Mouse (Mus musculus): ENCODE measurements around the gene Pomgnt1. TPM values are rescaled to one million over a fixed set of nuclear protein-coding genes. Genes with fewer than 3 reads are reported as not detected.

Pomgnt1 gene
- polyA plus RNA-seq, 1 experiment from 2014 or later = 57.9 TPM

GRCm38 (mm10) chr4:116088510-116089249, 35.0 kb upstream of the Pomgnt1 start:
- Histone ChIP-seq H3K4me2 (no peak overlapping the region), H3K9me3 (replicated peaks; ENCODE audit: control insufficient read depth, low read length) (no peaks in the 10 kb centered on the region), H3K9ac (ENCODE audit: low read depth, low read length) (no peak overlapping the region), H3K27ac (ENCODE audit: low read depth, low read length) (no peak overlapping the region), H3K36me3 (ENCODE audit: control insufficient read depth, insufficient read depth, low read length) (peaks cover 38% of the 10 kb centered on the region), H3K4me3 (ENCODE audit: low read depth, low read length) (no peak overlapping the region), H3K4me1 (ENCODE audit: control insufficient read depth, insufficient read depth, low read length) (no peaks in the 10 kb centered on the region), H3K27me3 (ENCODE audit: control insufficient read depth, insufficient read depth, low read length) (no peaks in the 10 kb centered on the region)
- WGBS (ENCODE audit: insufficient replicate concordance) = 89% methylated on average over 23 of the region's 23 CpGs
- ATAC-seq (replicated peaks; ENCODE audit: insufficient number of reproducible peaks, low FRiP score, low TSS enrichment) = no peak

GRCm38 (mm10) chr4:116096291-116096690, 27.3 kb upstream of the Pomgnt1 start:
- Histone ChIP-seq H3K9ac (ENCODE audit: low read depth, low read length) (no peak overlapping the region), H3K36me3 (ENCODE audit: control insufficient read depth, insufficient read depth, low read length) (peaks cover 60% of the 10 kb centered on the region), H3K27ac (ENCODE audit: low read depth, low read length) (no peak overlapping the region), H3K4me2 (no peak overlapping the region), H3K4me3 (ENCODE audit: low read depth, low read length) (no peak overlapping the region), H3K27me3 (ENCODE audit: control insufficient read depth, insufficient read depth, low read length) (no peaks in the 10 kb centered on the region), H3K9me3 (replicated peaks; ENCODE audit: control insufficient read depth, low read length) (no peaks in the 10 kb centered on the region), H3K4me1 (ENCODE audit: control insufficient read depth, insufficient read depth, low read length) (no peaks in the 10 kb centered on the region)
- 85% methylated on average over 10 of the region's 10 CpGs for WGBS (ENCODE audit: insufficient replicate concordance)
- ATAC-seq (replicated peaks; ENCODE audit: insufficient number of reproducible peaks, low FRiP score, low TSS enrichment) = no peak

DNA sequence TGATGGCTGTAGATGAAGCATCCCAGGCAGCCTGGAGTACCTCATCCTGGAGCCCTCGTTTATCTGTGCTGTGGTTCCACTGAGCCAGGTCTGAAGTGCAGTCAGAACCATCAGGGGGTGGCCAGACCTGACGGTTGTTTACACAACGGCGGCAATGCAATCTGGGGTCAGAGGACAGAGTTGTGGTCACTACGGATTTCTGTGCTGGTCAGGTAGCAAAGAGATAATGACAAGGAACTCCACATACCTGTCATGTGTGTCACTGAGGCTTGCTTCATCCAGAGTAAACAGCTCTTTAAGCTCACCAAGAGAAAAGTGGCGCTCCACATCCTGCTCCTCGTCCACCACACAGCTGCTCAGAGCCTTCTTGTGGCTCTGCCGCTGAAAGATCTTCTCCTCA, 26.4 kb upstream of the Pomgnt1 start:
- Histone ChIP-seq H3K27me3 (ENCODE audit: control insufficient read depth, insufficient read depth, low read length) (no peaks in the 10 kb centered on the region), H3K27ac (ENCODE audit: low read depth, low read length) (no peak overlapping the region), H3K4me2 (no peak overlapping the region), H3K4me3 (ENCODE audit: low read depth, low read length) (no peak overlapping the region), H3K9ac (ENCODE audit: low read depth, low read length) (no peak overlapping the region), H3K36me3 (ENCODE audit: control insufficient read depth, insufficient read depth, low read length) (peaks cover 58% of the 10 kb centered on the region), H3K9me3 (replicated peaks; ENCODE audit: control insufficient read depth, low read length) (no peaks in the 10 kb centered on the region), H3K4me1 (ENCODE audit: control insufficient read depth, insufficient read depth, low read length) (no peaks in the 10 kb centered on the region)
- 81% methylated on average over 8 of the region's 8 CpGs for WGBS (ENCODE audit: insufficient replicate concordance)
- ATAC-seq (replicated peaks; ENCODE audit: insufficient number of reproducible peaks, low FRiP score, low TSS enrichment) = no peak

GRCm38 (mm10) chr4:116100959-116101358, 22.7 kb upstream of the Pomgnt1 start:
- Histone ChIP-seq H3K9me3 (replicated peaks; ENCODE audit: control insufficient read depth, low read length) (no peaks in the 10 kb centered on the region), H3K4me2 (no peak overlapping the region), H3K4me1 (ENCODE audit: control insufficient read depth, insufficient read depth, low read length) (no peaks in the 10 kb centered on the region), H3K36me3 (ENCODE audit: control insufficient read depth, insufficient read depth, low read length) (peaks cover 44% of the 10 kb centered on the region), H3K27ac (ENCODE audit: low read depth, low read length) (no peak overlapping the region), H3K9ac (ENCODE audit: low read depth, low read length) (no peak overlapping the region), H3K27me3 (ENCODE audit: control insufficient read depth, insufficient read depth, low read length) (no peaks in the 10 kb centered on the region), H3K4me3 (ENCODE audit: low read depth, low read length) (no peak overlapping the region)
- peak; percentile 42; the same call in 1 of the 2 replicates for ATAC-seq (replicated peaks; ENCODE audit: insufficient number of reproducible peaks, low FRiP score, low TSS enrichment)
- WGBS (ENCODE audit: insufficient replicate concordance) = 68% methylated on average over 7 of the region's 7 CpGs

DNA sequence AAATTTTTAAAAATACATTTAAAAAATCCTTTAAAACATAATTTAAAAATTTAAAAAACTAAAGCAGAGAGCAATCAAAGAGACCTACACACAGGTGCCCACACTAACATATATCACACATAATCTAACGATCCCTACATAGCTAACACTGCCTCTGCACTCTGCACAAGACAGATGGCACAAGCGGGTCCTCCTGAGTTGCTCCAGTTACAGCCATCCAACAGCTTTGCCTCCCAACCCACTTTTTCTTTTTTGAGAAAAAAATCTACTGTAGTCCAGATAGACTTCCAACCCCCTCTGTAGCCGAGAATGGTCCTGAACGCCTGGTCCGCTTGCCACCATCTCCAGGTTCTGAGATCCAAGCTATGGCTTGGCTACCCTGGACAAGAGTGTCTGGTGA, 18.4 kb upstream of the Pomgnt1 start:
- H3K36me3 ChIP-seq (ENCODE audit: control insufficient read depth, insufficient read depth, low read length) = peaks cover 13% of the 10 kb centered on the region
- ATAC-seq (replicated peaks; ENCODE audit: insufficient number of reproducible peaks, low FRiP score, low TSS enrichment) = no peak
- H3K27me3 ChIP-seq (ENCODE audit: control insufficient read depth, insufficient read depth, low read length) = no peaks in the 10 kb centered on the region
- no peak overlapping the region for H3K27ac ChIP-seq (ENCODE audit: low read depth, low read length)
- H3K9me3 ChIP-seq (replicated peaks; ENCODE audit: control insufficient read depth, low read length) = no peaks in the 10 kb centered on the region
- no peak overlapping the region for H3K4me3 ChIP-seq (ENCODE audit: low read depth, low read length)
- no peaks in the 10 kb centered on the region for H3K4me1 ChIP-seq (ENCODE audit: control insufficient read depth, insufficient read depth, low read length)
- no peak overlapping the region for H3K9ac ChIP-seq (ENCODE audit: low read depth, low read length)
- H3K4me2 ChIP-seq = no peak overlapping the region
- WGBS (ENCODE audit: insufficient replicate concordance) = 92% methylated on average over 5 of the region's 5 CpGs

- WGBS (ENCODE audit: insufficient replicate concordance) = 86% methylated on average over 6 of the region's 6 CpGs
- no peaks in the 10 kb centered on the region; the same call in 1 of the 2 replicates for H3K36me3 ChIP-seq (ENCODE audit: control insufficient read depth, insufficient read depth, low read length)
These were observed 12.9 kb upstream of the Pomgnt1 start for GRCm38 (mm10) chr4:116110695-116111094.

DNA sequence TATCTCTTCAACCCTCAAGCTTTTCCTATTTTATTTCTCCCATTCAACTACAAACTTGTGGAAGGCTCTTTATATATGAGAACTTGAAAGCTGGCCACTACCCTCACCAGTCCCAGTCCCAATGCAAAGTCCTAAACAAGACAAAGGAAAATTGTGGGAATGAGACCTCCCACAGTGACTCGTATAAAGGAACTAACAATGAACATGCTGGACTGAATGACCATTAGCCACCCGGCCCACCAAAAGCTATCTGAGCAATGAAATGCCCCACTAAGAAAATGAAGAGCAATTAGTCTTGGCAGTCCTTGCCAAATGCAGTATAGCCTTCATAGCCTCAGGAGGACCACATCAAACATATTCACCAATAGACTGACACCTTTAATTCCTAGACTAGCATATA, 12.2 kb upstream of the Pomgnt1 start:
- no peaks in the 10 kb centered on the region; the same call in 1 of the 2 replicates for H3K36me3 ChIP-seq (ENCODE audit: control insufficient read depth, insufficient read depth, low read length)
- no peaks in the 10 kb centered on the region for H3K27me3 ChIP-seq (ENCODE audit: control insufficient read depth, insufficient read depth, low read length)
- H3K4me1 ChIP-seq (ENCODE audit: control insufficient read depth, insufficient read depth, low read length) = no peaks in the 10 kb centered on the region
- WGBS (ENCODE audit: insufficient replicate concordance) = 83% methylated on average over 2 of the region's 2 CpGs
- H3K4me2 ChIP-seq = no peak overlapping the region
- no peak overlapping the region for H3K9ac ChIP-seq (ENCODE audit: low read depth, low read length)
- ATAC-seq (replicated peaks; ENCODE audit: insufficient number of reproducible peaks, low FRiP score, low TSS enrichment) = no peak
- no peaks in the 10 kb centered on the region for H3K9me3 ChIP-seq (replicated peaks; ENCODE audit: control insufficient read depth, low read length)
- H3K4me3 ChIP-seq (ENCODE audit: low read depth, low read length) = no peak overlapping the region
- no peak overlapping the region for H3K27ac ChIP-seq (ENCODE audit: low read depth, low read length)

More at GRCm38 (mm10) chr4:116110695-116111094, 12.9 kb upstream of the Pomgnt1 start:
- Histone ChIP-seq H3K27me3 (ENCODE audit: control insufficient read depth, insufficient read depth, low read length) (no peaks in the 10 kb centered on the region), H3K4me3 (ENCODE audit: low read depth, low read length) (no peak overlapping the region), H3K4me2 (no peak overlapping the region), H3K9me3 (replicated peaks; ENCODE audit: control insufficient read depth, low read length) (no peaks in the 10 kb centered on the region), H3K4me1 (ENCODE audit: control insufficient read depth, insufficient read depth, low read length) (no peaks in the 10 kb centered on the region), H3K27ac (ENCODE audit: low read depth, low read length) (no peak overlapping the region), H3K9ac (ENCODE audit: low read depth, low read length) (no peak overlapping the region)
- no peak for ATAC-seq (replicated peaks; ENCODE audit: insufficient number of reproducible peaks, low FRiP score, low TSS enrichment)

DNA sequence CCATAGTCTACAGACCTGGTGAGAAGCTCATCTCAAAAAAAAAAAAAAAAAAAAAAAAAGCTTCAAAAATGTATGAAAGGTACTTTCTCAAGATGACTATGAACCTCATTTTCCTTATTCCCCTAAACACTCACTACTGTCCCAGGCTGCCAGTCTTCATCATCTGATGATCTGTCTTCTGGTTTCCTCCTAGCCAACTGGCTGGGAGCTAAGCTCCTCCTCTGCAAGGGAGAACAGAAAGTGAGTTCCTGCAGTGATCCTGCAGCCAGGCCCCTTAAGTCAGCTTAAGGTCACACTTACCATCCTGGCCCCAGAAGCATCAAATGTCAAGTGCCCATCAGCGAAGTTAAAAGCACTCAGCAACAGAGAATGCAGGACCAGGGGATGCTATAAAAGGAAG, 878 bp upstream of the Pomgnt1 start:
- Histone ChIP-seq H3K9me3 (replicated peaks; ENCODE audit: control insufficient read depth, low read length) (no peaks in the 10 kb centered on the region), H3K4me2 (peak overlapping the region; percentile 80), H3K36me3 (ENCODE audit: control insufficient read depth, insufficient read depth, low read length) (no peaks in the 10 kb centered on the region), H3K4me1 (ENCODE audit: control insufficient read depth, insufficient read depth, low read length) (0 out of 2 replicates have a peak, but pooled peaks cover 5% of the 10 kb centered on the region), H3K27me3 (ENCODE audit: control insufficient read depth, insufficient read depth, low read length) (no peaks in the 10 kb centered on the region), H3K9ac (ENCODE audit: low read depth, low read length) (peak overlapping the region; percentile 70), H3K27ac (ENCODE audit: low read depth, low read length) (no peak overlapping the region), H3K4me3 (ENCODE audit: low read depth, low read length) (peak overlapping the region; percentile 65)
- ATAC-seq (replicated peaks; ENCODE audit: insufficient number of reproducible peaks, low FRiP score, low TSS enrichment) = no peak
- 0% methylated on average over 1 of the region's 1 CpGs for WGBS (ENCODE audit: insufficient replicate concordance)

Data from heart, embryonic 11.5 days (tissue).